Mouse (Mus musculus) cerebellum, postnatal 4 days (tissue): ENCODE measurements around the gene Sh3d21.
"Not testable (repeated sequence)": the region's sequence is repeated elsewhere in the genome, so short reads cannot be mapped to it uniquely, and the experiment has no call there.

Experiments used
- DNase-seq, 2 experiments: peaks; one replicate each; pipeline ENCODE4 v3.0.0; 2022; ENCODE audit warnings: low spot score in 2 of 2, mixed read lengths in 1 of 2

Sh3d21 gene

DNA sequence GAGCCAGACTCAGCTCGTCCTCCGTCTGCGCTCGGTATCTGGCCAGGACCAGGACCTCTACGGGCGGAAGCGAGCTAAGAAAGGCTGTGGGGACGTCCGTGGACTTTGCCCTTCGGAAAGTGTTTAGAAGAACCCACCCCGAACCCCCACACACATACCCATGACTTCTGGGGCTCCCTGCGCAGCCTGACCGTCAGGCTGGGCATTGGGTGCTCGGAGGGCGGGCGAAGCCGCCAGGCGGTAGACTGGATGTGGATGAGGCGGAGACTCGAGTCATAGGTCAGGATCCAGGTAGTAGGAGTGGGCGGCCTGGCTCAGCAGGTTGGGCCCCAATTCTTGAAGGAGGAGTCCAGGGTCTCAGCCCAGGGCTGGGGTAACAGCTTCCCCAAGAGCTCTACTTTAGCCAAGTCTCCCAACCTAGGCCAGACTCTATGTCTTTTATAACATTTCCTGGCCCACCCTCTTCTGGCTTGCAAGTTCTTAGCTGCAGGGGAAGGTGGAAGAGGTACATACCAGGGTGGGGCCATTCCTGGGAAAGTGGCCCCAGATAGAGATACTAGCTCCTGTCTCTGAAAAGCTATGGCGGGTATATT, at the start of gene Sh3d21:
Gene Sh3d21, minus strand, starts transcription at position 425 of the 593 bp plus-strand sequence.
- DNase-seq, result peak in 1 of 2 experiments; percentile 22

DNA sequence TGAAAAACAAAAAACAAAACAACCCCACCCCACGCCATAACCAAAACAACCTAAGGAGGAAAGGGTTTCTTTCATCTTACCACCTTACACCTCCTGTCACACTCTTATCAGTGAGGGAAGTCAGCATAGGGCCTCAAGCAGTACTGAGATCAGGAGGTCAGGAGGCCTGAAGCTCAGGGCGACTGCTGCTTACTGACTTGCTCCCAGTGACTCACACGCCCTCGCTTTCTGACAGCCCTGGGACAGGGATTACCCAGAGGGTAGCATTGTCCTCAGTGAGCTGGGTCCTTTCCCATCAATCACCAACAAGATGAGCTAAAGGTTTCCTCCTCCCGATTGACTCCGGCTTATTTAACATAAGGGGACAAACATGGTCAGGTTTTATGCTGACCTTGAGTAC, 43.8 kb upstream of the Sh3d21 start:
- DNase-seq, result no peak

DNA sequence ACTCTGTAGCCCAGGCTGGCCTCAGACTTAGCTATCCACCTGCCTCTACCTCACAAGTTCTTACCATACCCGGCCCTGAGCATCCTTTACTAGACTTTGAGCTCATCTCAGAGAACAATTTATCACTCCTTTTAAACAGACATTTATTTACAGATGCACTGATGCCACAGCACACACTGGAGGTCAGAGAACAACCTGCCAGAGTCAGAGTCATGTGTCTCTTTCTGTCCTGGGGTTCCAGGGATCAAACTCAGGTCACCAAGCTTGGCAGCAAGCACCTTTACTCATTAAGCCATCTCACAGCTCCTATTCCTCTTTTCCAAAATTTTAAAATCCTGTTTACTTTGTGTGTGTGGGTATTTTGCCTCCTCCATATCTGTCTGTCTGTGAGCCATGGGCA, 42.1 kb upstream of the Sh3d21 start:
- no peak for DNase-seq

DNA sequence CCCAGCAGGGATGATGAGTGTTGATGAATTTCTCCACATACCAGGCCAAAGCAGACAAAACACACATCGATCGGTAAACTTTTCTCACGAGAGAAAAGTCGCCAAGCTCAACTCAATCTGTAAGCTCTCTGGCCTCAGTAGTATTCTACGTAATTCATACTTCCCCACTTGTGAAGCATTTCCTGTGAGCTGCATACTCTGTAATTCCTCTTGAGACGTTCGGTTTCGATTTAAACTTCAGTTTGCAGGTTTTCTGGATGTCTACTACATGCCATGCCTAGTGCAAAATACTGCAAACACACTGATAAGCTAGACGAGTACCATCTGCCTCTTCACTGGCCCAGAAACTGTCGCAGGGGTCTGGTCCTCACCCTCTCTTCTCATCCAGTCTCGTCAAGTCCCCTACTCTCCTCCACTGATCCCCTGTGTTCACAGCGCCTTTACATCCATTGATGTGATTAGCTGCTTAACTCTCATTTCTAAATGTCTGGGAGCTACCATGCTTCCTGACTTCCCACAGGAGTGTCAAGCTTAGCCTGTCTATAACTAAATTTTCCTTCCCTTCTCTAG, 41.5 kb upstream of the Sh3d21 start:
- no peak for DNase-seq

- DNase-seq, result no peak
These were observed 40.7 kb upstream of the Sh3d21 start for GRCm38 (mm10) chr4:126204016-126204415.

DNA sequence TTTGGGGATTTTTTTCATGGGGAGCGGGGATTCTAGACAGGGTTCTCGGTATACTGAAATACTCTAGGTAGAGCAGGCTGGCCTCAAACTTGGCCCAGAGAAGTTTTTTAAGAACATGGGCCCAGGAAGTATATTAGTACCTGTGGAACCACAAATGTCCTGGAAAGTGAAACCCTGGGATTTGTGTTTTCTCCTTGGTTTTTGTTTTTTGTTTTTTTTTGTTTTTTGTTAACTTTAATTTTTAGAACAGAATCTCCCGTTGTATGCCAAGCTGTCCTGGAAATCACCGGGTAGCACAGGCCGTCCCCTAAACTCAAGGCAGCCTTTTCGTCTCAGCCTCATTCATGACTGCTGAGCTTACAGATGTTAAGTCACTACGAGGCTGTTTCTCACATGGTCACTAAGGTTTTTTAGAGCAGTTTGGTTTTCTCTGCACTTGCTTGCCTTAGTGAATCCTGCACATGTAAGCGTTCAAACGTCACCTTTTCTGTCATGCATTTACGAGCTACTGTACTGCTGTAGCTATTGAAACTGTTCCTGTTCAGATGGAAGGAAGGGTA, 40.1 kb upstream of the Sh3d21 start:
- no peak for DNase-seq

DNA sequence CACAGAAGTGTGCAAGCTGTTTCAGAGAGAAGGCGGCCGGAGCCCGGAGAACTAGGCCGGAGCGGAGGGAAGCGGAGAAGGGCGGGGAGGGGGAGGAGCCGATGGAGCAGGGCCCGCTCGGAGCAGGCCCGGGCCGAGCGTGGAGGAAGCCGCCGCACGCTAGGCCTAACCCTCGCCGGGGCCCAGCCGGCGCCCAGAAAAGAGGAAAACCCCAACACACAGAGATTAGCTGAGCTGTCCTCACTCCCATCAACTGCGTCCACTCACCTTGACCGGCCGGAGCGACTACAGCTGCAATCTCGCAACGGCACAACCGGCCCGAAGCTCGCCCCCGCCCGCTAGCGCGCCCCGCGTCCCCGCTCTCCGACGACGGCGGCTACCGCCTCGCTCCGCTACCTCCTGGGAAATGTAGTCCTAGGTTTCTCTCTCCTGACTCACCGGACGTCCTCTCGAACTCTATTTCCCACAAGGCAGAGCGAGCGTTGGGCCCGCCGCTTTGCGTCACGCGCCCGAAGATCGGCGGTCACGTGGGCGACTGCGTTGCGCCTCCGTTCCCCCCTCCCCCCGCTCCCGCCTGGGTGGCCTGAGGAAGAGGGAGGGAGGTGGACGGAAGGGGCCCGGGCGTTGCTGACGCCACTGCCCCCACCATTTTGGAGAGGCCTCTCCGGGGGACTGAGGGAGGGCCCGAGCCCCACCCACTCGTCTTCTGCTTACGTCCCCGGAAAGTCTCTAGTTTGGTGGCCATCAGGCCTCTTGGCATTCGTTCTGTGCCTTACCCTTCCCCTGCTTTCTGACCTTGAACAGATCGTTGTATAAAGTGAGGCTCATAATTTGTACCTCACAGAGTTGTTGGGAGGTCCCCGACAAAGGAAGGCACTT, 39.3 kb upstream of the Sh3d21 start, which contains the start of gene Thrap3:
Gene Thrap3, minus strand, starts transcription at position 458 of the 879 bp plus-strand sequence.
- peak; percentile 95 to 99 for DNase-seq

DNA sequence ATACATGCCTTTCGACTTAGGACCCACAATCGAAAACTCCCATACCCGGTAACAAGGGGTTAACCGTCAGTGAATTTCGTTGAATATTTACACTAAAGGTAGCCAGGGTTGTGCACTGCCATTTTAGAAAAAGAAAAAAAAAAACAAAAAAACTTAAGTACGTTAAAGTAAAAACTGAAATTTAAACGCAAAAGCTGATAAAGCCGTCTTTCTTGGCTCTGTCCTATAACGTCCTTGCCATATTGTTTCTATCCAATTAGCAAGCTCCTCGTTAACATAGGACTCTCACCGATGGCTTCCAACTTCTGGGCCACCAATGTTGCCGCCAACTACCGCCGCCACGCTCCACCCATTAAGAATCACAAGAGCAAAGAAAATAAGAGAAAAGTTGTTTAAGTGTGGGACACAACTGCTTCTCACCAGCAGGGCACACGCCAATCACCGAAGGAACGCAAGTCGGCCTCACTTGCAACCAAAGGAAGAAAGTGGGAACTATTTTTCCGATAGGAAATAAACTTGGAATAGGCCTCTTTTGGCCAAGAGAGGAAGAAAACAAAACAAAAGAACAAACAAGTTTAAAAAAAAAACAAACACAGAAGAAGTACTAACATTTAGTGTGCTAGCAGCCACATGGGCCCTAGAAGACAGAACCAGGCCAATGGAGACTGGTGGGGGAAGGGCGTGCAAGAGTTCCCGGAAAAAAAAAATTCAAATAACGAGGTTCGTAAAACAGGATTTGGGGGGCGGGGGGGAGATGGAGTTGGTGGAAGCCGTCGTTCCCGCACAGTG, 38.4 kb upstream of the Sh3d21 start:
- peak in 1 of 2 experiments; percentile 13 for DNase-seq

DNA sequence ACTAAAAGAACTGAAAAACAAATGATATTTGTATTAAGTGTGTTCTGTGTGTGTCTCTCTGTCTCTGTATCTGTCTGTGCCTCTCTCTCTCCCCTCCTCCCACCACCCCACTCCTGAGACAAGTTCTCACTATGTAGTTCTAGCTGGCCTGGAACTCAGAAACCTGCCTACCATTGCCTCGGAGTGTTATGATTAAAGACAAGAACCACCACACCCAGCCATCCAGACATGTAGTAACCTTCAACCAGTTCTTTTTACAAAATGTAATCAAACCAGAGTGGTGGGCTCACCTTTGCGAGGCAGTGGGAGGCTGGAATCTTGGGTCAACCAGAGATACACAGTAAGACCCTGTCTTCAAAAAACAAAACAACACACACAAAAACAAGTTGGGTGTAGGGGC, 37.4 kb upstream of the Sh3d21 start:
- DNase-seq, result no peak

- DNase-seq, result no peak
These were observed 36.7 kb upstream of the Sh3d21 start for GRCm38 (mm10) chr4:126200036-126200435.

GRCm38 (mm10) chr4:126199556-126199955, 36.3 kb upstream of the Sh3d21 start:
- no peak for DNase-seq

- DNase-seq, result no peak
These were observed 34.2 kb upstream of the Sh3d21 start for GRCm38 (mm10) chr4:126197485-126197884.

GRCm38 (mm10) chr4:126194916-126195315, 31.6 kb upstream of the Sh3d21 start:
- DNase-seq, result no peak

DNA sequence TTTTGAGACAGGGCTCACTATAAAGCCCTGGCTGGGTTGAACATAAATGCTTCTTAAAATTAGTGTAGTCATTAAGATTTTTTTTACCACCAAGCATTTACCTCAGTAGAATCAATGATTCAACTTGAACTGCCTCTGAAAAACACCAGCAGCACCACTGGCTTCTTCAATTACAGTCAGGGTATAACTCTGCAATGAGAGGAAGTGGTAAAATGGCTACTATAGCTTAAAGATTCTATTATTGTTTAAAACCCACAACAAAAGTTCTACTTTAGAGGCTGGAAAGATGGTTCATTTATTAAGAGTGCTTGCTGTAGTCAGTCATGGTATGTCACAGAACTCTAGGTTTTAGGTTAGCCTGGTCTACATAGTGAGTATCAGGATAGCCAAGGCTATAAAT, 30.9 kb upstream of the Sh3d21 start:
- no peak for DNase-seq

DNA sequence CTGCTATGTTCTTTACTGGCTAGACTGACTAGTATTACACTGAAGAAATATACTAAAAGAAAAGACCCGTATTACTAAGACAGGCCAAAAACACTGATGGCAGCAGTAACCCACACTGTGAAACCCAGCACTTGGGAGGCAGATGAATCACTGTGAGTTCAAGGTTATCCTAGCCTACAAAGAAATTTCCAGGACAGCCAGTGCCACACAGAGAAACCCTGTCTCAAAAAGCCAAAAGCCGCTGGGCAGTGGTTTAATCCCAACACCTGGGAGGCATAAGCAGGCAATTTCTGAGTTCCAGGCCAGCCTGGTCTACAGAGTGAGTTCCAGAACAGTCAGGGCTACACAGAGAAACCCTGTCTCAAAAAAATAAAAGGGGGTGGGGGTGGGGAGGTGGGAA, 27.3 kb upstream of the Sh3d21 start:
- no peak for DNase-seq

DNA sequence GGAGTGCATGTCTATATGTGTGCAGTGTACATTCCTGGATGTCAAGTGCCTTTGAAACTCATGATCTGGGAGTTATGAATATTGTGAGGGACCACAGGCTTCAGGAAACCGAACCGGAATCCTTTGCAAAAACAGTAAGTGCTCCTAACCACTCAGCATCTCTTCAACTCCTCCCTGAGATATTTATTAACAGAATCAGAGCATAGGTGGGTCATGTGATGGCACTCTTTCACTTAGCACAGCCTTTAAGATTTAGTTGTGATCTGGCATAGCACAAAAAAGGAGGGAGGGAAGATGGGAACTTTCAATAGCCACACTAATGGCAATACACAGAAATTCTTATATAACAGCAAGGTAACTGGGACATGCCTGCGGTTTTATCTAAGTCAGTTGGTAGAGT, 23.8 kb upstream of the Sh3d21 start:
- no peak for DNase-seq

DNA sequence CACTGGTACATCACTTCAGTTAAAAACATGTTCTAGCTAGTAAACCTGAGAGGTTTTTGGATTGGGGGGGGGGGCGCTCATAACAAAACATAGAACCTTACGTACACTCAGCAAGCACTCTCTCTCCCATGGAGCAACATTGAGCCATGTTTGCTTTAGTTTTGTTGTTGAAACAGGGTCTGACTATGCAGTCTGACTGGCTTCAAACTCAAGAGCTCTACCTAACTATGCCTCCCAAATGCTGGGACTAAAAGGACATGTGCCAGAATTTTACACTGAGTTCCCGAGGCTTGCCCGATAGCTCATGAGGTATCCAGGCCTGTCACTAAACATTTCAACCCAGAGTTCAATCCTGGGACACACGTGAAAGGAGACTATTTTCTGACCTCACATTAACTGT, 19.7 kb upstream of the Sh3d21 start:
- no peak for DNase-seq

GRCm38 (mm10) chr4:126181170-126181957, 18.1 kb upstream of the Sh3d21 start:
- peak in 1 of 2 experiments; percentile 29 for DNase-seq

- DNase-seq, result not testable (repeated sequence)
These were observed 12.7 kb upstream of the Sh3d21 start for GRCm38 (mm10) chr4:126175980-126176379.

DNA sequence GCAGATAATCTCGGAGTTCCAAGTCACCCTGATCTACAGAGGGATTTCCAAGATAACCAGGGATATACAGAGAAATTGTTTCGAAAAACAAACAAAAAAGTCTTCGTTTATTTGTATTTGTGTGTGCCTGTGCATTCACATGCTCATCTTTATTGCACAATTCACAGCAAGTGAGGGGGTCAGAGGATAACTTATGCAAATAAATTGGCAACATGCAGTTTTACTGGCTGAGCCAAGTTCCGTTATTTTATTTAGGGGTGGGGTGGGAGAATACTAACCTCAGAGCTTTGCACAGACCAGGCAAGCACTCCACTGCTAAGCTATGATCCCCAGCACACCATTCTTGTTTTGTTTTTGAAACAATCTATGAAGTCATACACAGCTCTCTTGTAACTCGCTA, 10.5 kb upstream of the Sh3d21 start:
- DNase-seq, result no peak

GRCm38 (mm10) chr4:126170737-126171136, 7.4 kb upstream of the Sh3d21 start:
- DNase-seq, result not testable (repeated sequence)
